Mouse (Mus musculus): ENCODE results near the gene Prrc2c. TPM values are rescaled to one million over a fixed set of nuclear protein-coding genes. Genes with fewer than 3 reads are reported as not detected.
A peak's percentile ranks its signal among the peaks of the same experiment; 100 is the strongest.

Gene Prrc2c
- total RNA-seq, 1 experiment, result 164 TPM

DNA sequence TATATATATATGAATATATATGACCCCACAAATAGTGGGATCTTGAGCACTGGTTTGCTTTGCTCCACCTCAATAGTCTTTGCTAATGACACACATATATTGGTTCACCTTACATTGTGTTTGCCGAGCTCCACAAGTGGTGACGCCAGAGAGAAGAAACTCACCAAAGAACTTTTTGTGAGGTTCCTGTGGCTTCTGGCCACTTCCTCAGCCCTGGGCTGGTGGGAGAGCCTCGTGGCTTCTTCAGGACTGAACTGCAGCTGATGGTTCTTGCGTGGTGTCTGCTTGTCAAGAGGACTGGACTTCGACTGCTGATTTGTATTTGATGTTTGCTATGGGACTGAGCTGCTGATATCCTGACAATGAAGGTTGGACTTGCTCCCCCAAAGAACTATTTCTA, 8.4 kb upstream of the Prrc2c start:
- Histone ChIP-seq H3K27ac (ENCODE audit: insufficient read depth, low read depth, low read length, poor library complexity, severe bottlenecking) (no peak overlapping the region), H3K4me1 (ENCODE audit: control insufficient read depth in 2 of 2, insufficient read depth in 2 of 2, low read length in 2 of 2, poor library complexity in 1 of 2) (no peaks in the 10 kb centered on the region), H3K9ac (ENCODE audit: insufficient read depth, low read depth, low read length, poor library complexity, severe bottlenecking) (no peak overlapping the region), H3K4me3 (ENCODE audit: insufficient read depth in 1 of 2, low read depth in 1 of 2, low read length in 2 of 2, poor library complexity in 1 of 2, severe bottlenecking in 1 of 2) (no peak overlapping the region), H3K36me3 (ENCODE audit: control insufficient read depth, insufficient read depth, low read length, poor library complexity, severe bottlenecking) (no peaks in the 10 kb centered on the region), H3K9me3 (ENCODE audit: control insufficient read depth, insufficient read depth, low read depth, low read length) (no peaks in the 10 kb centered on the region)
- no peak for DNase-seq (ENCODE audit: low read depth, low spot score)
- in situ Hi-C loops (cut with MboI; ENCODE audit: low sequenced_read_pairs in 2 of 2, unreplicated experiment in 2 of 2), result no loop called here
- TF ChIP-seq HCFC1 (IDR thresholded peaks at IDR 0.05; ENCODE audit: borderline replicate concordance, insufficient read depth, low read length), result no peak
- no peak for TF ChIP-seq ZC3H11A (IDR thresholded peaks at IDR 0.05; ENCODE audit: borderline replicate concordance, low read depth, low read length)
- TF ChIP-seq CHD2 (IDR thresholded peaks at IDR 0.05; ENCODE audit: low read depth, low read length), result no peak
- TF ChIP-seq ZNF384 (IDR thresholded peaks at IDR 0.05; ENCODE audit: low read depth, low read length), result no peak
- no peak for TF ChIP-seq MAFK (IDR thresholded peaks at IDR 0.05; ENCODE audit: insufficient read depth, low read depth, low read length)

GRCm38 (mm10) chr1:162739831-162740394, 443 bp downstream of the Prrc2c start:
- no peak for TF ChIP-seq CHD2 (IDR thresholded peaks at IDR 0.05; ENCODE audit: low read depth, low read length)
- no peak for TF ChIP-seq MAFK (IDR thresholded peaks at IDR 0.05; ENCODE audit: insufficient read depth, low read depth, low read length)
- no peak for TF ChIP-seq HCFC1 (IDR thresholded peaks at IDR 0.05; ENCODE audit: borderline replicate concordance, insufficient read depth, low read length)
- no peak for TF ChIP-seq ZC3H11A (IDR thresholded peaks at IDR 0.05; ENCODE audit: borderline replicate concordance, low read depth, low read length)
- no peak for TF ChIP-seq ZNF384 (IDR thresholded peaks at IDR 0.05; ENCODE audit: low read depth, low read length)
- peak overlapping the region; percentile 99 for H3K9ac ChIP-seq (ENCODE audit: insufficient read depth, low read depth, low read length, poor library complexity, severe bottlenecking)
- H3K4me1 ChIP-seq (ENCODE audit: control insufficient read depth in 2 of 2, insufficient read depth in 2 of 2, low read length in 2 of 2, poor library complexity in 1 of 2), result peaks cover 2 to 10% of the 10 kb centered on the region in 2 experiments; a peak in 3 of 4 replicates
- 0 out of 2 replicates have a peak, but pooled peaks cover 3% of the 10 kb centered on the region for H3K36me3 ChIP-seq (ENCODE audit: control insufficient read depth, insufficient read depth, low read length, poor library complexity, severe bottlenecking)
- no peak for DNase-seq (ENCODE audit: low read depth, low spot score)
- in situ Hi-C loops (cut with MboI; ENCODE audit: low sequenced_read_pairs in 2 of 2, unreplicated experiment in 2 of 2), result no loop called here
- H3K9me3 ChIP-seq (ENCODE audit: control insufficient read depth, insufficient read depth, low read depth, low read length), result no peaks in the 10 kb centered on the region
- peak overlapping the region; percentile 66 for H3K27ac ChIP-seq (ENCODE audit: insufficient read depth, low read depth, low read length, poor library complexity, severe bottlenecking)
- H3K4me3 ChIP-seq (ENCODE audit: insufficient read depth in 1 of 2, low read depth in 1 of 2, low read length in 2 of 2, poor library complexity in 1 of 2, severe bottlenecking in 1 of 2), result peak overlapping the region; percentile 91 to 97

GRCm38 (mm10) chr1:162739406-162739805, 950 bp downstream of the Prrc2c start:
- 0 out of 2 replicates have a peak overlapping the region, but pooled peaks have one; percentile 66 for H3K27ac ChIP-seq (ENCODE audit: insufficient read depth, low read depth, low read length, poor library complexity, severe bottlenecking)

GRCm38 (mm10) chr1:162738472-162738871, 1.9 kb downstream of the Prrc2c start:
- no peak for DNase-seq (ENCODE audit: low read depth, low spot score)
- peak overlapping the region; percentile 91 to 97; a peak in 3 of 4 replicates for H3K4me3 ChIP-seq (ENCODE audit: insufficient read depth in 1 of 2, low read depth in 1 of 2, low read length in 2 of 2, poor library complexity in 1 of 2, severe bottlenecking in 1 of 2)
- TF ChIP-seq ZNF384 (IDR thresholded peaks at IDR 0.05; ENCODE audit: low read depth, low read length), result no peak
- TF ChIP-seq ZC3H11A (IDR thresholded peaks at IDR 0.05; ENCODE audit: borderline replicate concordance, low read depth, low read length), result no peak
- no peak for TF ChIP-seq HCFC1 (IDR thresholded peaks at IDR 0.05; ENCODE audit: borderline replicate concordance, insufficient read depth, low read length)
- TF ChIP-seq CHD2 (IDR thresholded peaks at IDR 0.05; ENCODE audit: low read depth, low read length), result no peak
- TF ChIP-seq MAFK (IDR thresholded peaks at IDR 0.05; ENCODE audit: insufficient read depth, low read depth, low read length), result no peak
- H3K9ac ChIP-seq (ENCODE audit: insufficient read depth, low read depth, low read length, poor library complexity, severe bottlenecking), result no peak overlapping the region
- no peak overlapping the region for H3K27ac ChIP-seq (ENCODE audit: insufficient read depth, low read depth, low read length, poor library complexity, severe bottlenecking)
- H3K9me3 ChIP-seq (ENCODE audit: control insufficient read depth, insufficient read depth, low read depth, low read length), result no peaks in the 10 kb centered on the region
- 0 out of 2 replicates have a peak, but pooled peaks cover 3% of the 10 kb centered on the region for H3K36me3 ChIP-seq (ENCODE audit: control insufficient read depth, insufficient read depth, low read length, poor library complexity, severe bottlenecking)
- peaks cover 2 to 10% of the 10 kb centered on the region in 2 experiments; a peak in 3 of 4 replicates for H3K4me1 ChIP-seq (ENCODE audit: control insufficient read depth in 2 of 2, insufficient read depth in 2 of 2, low read length in 2 of 2, poor library complexity in 1 of 2)
- in situ Hi-C loops (cut with MboI; ENCODE audit: low sequenced_read_pairs in 2 of 2, unreplicated experiment in 2 of 2), result no loop called here

More at GRCm38 (mm10) chr1:162739406-162739805, 950 bp downstream of the Prrc2c start:
- peak overlapping the region; percentile 91 to 97 for H3K4me3 ChIP-seq (ENCODE audit: insufficient read depth in 1 of 2, low read depth in 1 of 2, low read length in 2 of 2, poor library complexity in 1 of 2, severe bottlenecking in 1 of 2)
- TF ChIP-seq HCFC1 (IDR thresholded peaks at IDR 0.05; ENCODE audit: borderline replicate concordance, insufficient read depth, low read length) (no peak), ZNF384 (IDR thresholded peaks at IDR 0.05; ENCODE audit: low read depth, low read length) (no peak), ZC3H11A (IDR thresholded peaks at IDR 0.05; ENCODE audit: borderline replicate concordance, low read depth, low read length) (no peak), CHD2 (IDR thresholded peaks at IDR 0.05; ENCODE audit: low read depth, low read length) (no peak), MAFK (IDR thresholded peaks at IDR 0.05; ENCODE audit: insufficient read depth, low read depth, low read length) (no peak)
- H3K4me1 ChIP-seq (ENCODE audit: control insufficient read depth in 2 of 2, insufficient read depth in 2 of 2, low read length in 2 of 2, poor library complexity in 1 of 2), result peaks cover 2 to 10% of the 10 kb centered on the region in 2 experiments; a peak in 3 of 4 replicates
- H3K36me3 ChIP-seq (ENCODE audit: control insufficient read depth, insufficient read depth, low read length, poor library complexity, severe bottlenecking), result 0 out of 2 replicates have a peak, but pooled peaks cover 3% of the 10 kb centered on the region
- DNase-seq (ENCODE audit: low read depth, low spot score), result no peak
- no peaks in the 10 kb centered on the region for H3K9me3 ChIP-seq (ENCODE audit: control insufficient read depth, insufficient read depth, low read depth, low read length)
- H3K9ac ChIP-seq (ENCODE audit: insufficient read depth, low read depth, low read length, poor library complexity, severe bottlenecking), result peak overlapping the region; percentile 99
- in situ Hi-C loops (cut with MboI; ENCODE audit: low sequenced_read_pairs in 2 of 2, unreplicated experiment in 2 of 2), result no loop called here
